Mouse (Mus musculus): ENCODE data around the gene Slc35e3. TPM values are rescaled to one million over a fixed set of nuclear protein-coding genes. Genes with fewer than 3 reads are reported as not detected.

Slc35e3 gene
- total RNA-seq, 2 experiments from 2014 or later = 10.5 to 14.4 TPM

DNA sequence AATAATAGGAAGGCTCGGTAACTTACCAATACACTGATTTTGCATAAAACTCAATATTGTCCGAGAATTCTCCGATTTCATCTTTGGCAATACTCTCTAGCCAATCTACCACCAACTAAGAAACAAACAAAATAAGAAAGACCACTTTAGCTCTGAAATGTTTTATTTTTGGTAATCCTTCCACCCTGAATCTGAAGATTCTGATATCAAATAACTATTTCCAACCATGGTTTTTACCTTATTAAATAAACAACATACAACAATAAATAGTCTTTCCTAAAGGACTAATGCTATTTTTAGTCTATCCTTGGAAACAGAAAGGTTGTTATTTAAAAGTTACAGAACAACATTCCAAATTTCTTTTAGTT lies 30.9 kb upstream of the Slc35e3 start:
- DNase-seq = no peak

DNA sequence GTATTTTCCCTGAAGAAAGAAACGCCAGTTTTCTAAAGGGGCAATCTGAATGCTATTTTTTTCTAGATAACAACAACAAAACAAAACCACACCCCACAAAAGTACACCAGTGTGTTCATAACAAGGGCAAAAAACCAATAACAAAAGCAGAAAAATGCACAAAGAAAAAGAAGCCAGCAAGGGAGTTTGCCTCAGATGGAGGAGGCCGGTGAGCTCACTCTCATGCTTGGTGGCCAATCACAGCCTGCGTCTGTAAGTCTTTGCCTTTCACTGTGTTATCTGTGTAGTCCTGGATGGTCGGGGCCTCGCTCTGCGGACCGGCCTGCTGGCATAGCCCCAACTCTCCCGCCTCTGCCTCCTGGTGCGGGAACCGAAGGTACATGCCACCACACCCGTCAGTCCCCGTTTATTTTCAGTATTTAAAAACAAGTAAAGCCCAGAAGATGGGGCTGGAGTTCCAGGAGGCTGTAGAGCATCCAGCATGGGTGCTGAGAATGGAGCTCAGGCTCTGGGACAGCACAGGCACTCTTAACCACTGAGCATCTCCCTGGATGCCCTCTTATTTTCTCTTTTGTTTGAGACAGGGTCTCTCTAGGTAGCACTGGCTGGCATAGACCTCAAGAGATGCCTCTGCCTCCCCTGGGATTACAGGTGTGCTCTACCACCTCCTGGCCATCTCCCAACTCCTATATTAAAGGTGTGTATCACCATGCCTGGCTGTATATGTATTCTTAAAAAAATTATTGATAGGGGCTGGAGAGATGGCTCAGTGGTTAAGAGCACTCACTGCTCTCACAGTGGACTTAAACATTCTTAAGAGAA lies 30.3 kb upstream of the Slc35e3 start:
- no peak for DNase-seq

DNA sequence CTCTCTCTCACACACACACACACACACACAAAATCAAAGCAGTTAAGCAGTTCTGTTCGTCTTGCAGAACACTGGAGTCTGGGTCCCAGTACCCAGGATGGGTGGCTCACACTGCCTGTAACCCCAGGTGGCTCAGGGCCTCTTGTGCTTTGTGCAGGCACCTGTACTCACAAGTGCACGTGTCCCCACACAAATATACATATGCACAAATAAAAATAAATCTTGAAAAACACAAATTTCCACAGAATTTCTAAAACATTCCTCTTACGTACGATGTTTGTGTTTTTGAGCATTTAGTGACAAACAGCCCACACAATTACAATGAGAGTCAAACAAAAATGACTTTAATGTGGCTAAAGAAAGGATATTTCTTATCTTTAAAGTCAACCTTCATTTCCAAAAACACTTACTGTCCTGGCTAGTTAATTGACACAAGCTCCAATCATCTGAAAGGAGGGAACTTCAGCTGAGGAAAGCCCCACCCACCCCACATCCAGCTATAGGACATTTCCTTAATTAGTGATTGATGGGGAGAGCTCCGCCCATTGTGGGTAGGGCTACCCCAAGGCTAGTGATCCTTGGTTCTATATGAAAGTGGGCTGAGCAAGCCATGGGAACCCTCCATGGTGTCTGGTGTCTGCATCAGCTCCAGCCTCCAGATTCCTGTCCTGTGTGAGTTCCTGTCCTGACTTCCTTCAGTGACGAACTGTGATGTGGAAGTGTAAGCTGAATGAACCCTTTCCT lies 29.4 kb upstream of the Slc35e3 start:
- DNase-seq = no peak

DNA sequence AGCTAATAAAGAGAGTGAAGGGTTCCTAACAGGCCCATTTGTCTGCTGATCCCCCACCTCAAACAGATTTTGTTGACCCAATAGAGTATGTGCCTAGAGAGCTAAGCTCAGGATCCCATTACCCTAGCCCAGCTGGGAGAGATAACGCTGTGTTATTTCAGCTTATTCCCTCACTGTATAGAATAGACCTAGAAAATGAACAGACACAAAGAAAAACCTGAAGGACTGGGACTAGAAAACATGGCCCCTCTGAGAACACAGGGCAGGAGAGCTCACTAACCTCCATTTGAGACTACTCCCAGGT lies 28.6 kb upstream of the Slc35e3 start:
- no peak for DNase-seq

DNA sequence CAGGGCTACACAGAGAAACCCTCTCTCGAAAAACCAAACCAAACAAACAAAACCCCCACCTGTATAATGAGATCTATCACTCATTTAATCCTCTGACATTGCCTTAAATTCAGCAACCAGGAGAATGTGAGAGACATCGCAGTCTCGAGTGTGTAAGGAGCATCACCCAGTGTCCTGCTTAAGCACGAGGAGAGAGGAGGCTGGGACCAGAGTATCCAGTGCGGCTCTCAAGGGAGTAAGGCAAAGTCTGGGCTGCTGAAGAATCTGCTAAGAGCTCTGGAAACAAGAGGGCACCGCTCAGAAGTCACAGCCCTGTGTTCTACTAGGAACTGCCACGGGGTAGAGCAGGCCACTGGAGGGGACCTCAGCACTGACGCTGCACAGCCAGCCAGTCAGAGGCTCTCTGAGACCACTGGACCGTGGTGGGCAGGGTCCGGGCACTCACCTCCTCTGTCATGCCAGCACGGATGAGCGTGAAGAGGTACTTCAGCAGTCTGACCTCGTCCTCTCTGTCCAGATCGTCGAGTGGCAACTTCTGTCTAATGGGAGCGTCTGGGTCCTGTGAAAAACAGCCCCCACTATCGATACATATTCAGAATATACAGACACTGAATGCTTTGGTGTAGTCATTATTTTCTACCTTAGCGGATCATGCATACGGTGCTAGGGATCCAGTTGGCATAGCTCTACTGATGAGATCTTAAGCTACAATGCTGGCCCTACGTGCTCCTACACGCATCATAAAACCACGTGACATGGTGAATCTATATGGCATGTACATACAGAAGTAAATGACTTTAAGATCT lies 28.0 kb upstream of the Slc35e3 start:
- no peak for DNase-seq

- DNase-seq = no peak
Observed at GRCm38 (mm10) chr10:117773106-117773720, 27.0 kb upstream of the Slc35e3 start.

- DNase-seq = no peak
Observed at GRCm38 (mm10) chr10:117772364-117773105, 26.4 kb upstream of the Slc35e3 start.

DNA sequence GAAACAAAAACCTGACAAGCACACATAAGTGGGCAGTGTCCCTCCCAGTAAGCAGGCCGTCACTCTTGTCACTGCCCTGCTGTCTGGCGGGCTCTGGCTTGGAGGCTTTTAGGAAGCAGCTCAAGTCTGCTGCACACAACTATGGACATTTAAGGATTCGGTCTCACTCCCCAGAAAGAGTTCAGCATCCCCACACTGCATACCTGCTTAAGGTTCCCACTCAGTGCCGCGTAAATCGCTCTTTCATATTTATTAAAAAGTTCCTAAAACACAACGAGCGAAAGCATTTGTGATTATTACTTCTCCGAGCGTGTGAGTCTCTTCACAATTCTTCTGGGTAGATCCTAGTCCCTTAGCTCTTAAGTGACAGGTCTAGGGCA lies 25.0 kb upstream of the Slc35e3 start:
- DNase-seq = no peak

GRCm38 (mm10) chr10:117770286-117771130 lies 24.3 kb upstream of the Slc35e3 start:
- no peak for DNase-seq

DNA sequence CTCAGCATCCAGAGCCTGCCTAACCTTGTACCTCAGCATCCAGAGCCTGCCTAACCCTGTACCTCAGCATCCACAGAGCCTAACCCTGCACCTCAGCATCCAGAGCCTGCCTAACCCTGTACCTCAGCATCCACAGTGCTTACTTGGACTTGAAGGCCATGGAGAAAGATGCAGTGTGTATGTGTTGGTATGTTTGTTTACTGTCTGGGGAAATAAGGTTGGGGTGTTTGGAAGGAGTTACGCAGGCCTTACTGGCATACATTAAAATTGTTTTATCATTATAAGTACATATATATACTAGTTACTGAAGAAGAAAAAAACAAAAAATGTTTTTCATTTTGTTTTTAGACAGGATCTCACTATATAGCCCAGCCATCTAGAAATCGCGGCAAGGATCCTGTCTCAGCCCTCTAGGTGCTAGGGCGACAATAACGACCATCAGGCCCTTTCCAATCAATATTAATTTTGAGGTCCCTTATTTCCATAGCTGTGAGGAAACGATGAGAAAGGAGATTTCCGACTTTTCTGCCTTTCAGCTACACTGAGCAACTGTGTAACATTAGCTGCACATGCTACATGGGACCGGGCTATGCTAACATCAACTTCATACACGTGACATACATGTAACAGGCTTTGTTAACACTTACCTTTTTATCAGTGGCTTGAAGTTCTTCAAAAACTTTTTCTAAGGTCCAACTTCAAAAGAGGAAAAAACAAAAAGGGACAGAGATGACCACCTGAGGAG lies 23.5 kb upstream of the Slc35e3 start:
- no peak for DNase-seq

DNA sequence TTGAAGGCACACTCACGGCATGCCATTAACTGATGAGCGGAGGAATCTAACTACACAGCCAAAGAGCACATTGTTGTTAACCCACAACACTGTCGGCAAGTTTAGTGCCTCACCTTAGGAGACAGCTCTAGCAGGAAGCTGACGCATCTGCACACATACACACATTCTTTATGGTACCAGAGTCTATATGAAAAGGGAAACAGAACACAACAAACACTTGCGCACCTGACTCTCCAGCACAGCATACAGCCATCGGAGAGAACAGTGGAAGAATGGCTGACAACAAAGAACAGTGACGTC lies 21.9 kb upstream of the Slc35e3 start:
- no peak for DNase-seq

- no peak for DNase-seq
Observed at GRCm38 (mm10) chr10:117767286-117768140, 21.3 kb upstream of the Slc35e3 start.

- DNase-seq = no peak
Observed at GRCm38 (mm10) chr10:117766896-117767160, 20.7 kb upstream of the Slc35e3 start.

GRCm38 (mm10) chr10:117766111-117766895 lies 20.1 kb upstream of the Slc35e3 start:
- DNase-seq = no peak

DNA sequence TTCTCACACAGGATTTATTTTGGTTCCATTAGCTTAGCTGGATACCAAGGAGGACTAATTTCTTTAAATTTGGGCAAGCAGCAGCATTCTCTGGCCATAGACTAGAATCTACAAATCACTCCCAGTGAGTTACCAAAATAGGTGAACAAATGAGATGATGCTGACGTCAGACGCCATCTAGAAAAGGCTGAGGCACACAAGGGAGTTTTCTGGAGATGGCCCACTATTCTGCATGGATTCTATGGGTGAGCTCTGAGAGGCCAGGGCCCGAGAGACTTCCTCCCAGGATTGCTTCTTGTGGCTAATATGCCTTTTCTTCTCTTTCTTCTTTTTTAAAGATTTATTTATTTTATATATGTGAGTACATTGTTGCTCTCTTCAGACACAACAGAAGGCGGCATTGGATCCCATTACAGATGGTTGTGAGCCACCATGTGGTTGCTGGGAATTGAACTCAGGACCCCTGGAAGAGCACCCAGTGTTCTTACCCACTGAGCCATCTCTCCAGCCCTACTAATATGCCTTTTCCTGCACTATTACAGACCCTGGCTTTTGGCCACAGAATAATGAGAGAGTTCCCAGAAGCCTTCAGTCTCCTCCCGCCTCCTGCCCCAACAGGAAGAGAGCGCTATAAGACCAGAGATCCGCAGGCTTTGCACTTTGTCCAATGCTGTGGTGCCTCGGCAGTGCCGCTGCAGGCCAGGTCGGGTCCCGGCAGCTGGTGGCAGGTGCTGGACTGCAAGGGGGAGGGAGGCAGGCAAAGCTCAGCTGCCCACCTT lies 19.1 kb upstream of the Slc35e3 start:
- DNase-seq = no peak

- no peak for DNase-seq
Observed at GRCm38 (mm10) chr10:117764598-117764997, 18.4 kb upstream of the Slc35e3 start.

DNA sequence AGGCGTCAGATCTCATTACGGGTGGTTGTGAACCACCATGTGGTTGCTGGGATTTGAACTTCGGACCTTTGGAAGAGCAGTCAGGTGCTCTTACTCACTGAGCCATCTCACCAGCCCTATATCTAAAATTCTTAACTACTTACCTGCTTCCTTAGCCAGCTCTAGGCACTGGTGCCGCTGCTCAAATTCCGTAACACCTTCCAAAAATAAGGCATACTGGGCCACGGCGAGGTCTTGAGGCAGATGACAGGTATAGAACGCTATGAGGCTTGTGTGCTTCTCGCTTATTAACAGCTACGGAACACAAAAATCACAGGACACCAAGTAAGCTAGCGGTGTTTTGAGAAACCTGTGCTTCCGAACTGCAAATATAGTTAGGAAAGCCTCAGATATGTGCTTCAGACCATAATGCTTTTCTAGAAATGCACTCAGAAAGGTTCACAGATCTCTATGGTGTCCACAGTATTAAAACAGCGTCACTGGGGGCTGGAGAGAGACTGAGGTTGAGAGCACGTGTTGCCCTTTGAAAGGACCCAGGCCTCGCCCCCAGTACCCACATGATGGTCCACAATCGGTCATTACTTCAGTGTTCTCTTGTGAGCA lies 17.5 kb upstream of the Slc35e3 start:
- no peak for DNase-seq

GRCm38 (mm10) chr10:117762966-117763365 lies 16.8 kb upstream of the Slc35e3 start:
- no peak for DNase-seq

Data from adrenal gland, postnatal 10 days (tissue).